Mouse (Mus musculus) CH12.LX (cell line): ENCODE data around the gene Chst11. TPM values are rescaled to one million over a fixed set of nuclear protein-coding genes. Genes with fewer than 3 reads are reported as not detected.

Source experiments
- DNase-seq: peaks from one replicate; pipeline ENCODE4 v3.0.0-alpha.2; 2013; ENCODE audit errors: extremely low read depth
- H3K27ac ChIP-seq: 2 replicates; pipeline ENCODE4 v1.5.1; 2012; ENCODE audit warnings: low read depth, mild to moderate bottlenecking, control low read depth, moderate library complexity; ENCODE audit not compliant: insufficient read depth
- H3K27me3 ChIP-seq: replicated peaks from 2 replicates; pipeline ENCODE3; 2012; ENCODE audit warnings: inconsistent platforms
- H3K36me3 ChIP-seq, 2 experiments: replicated peaks in 1 of 2; 2 replicates each; pipeline versions ENCODE3 to v1.6.1; 2012; ENCODE audit warnings: inconsistent platforms in 1 of 2, low read length in 1 of 2, mild to moderate bottlenecking in 1 of 2, mixed read lengths in 1 of 2, moderate library complexity in 1 of 2; ENCODE audit not compliant: control insufficient read depth in 1 of 2, insufficient read depth in 1 of 2
- H3K4me1 ChIP-seq, 2 experiments: 2 replicates each; pipeline ENCODE4 v1.6.1; 2012; ENCODE audit warnings: inconsistent platforms in 1 of 2, moderate library complexity in 1 of 2; ENCODE audit not compliant: insufficient read depth in 2 of 2, control insufficient read depth in 1 of 2
- H3K4me2 ChIP-seq: 2 replicates; pipeline ENCODE4 v1.6.1; 2012; ENCODE audit warnings: low read depth, mild to moderate bottlenecking, control low read depth; ENCODE audit not compliant: poor library complexity, insufficient read depth, severe bottlenecking
- H3K4me3 ChIP-seq, 3 experiments: fragments of 150-350 bp in 1 of 3; sonication (generic) in 1 of 3; replicated peaks in 1 of 3; 2 replicates each; pipeline versions ENCODE3 to v1.5.1; 2011 to 2012; ENCODE audit warnings: low read depth in 2 of 3, low read length in 2 of 3, mild to moderate bottlenecking in 2 of 3, moderate library complexity in 2 of 3, control low read depth in 1 of 3, improper control_type of control experiment in 1 of 3, inconsistent platforms in 1 of 3, mixed read lengths in 1 of 3; ENCODE audit not compliant: poor library complexity in 1 of 3
- H3K79me2 ChIP-seq: replicated peaks from 2 replicates; pipeline ENCODE4 v1.6.1; 2012; ENCODE audit warnings: mild to moderate bottlenecking, moderate library complexity; ENCODE audit not compliant: control insufficient read depth, poor library complexity, insufficient read depth, severe bottlenecking; ENCODE audit errors: extremely low read depth
- H3K9ac ChIP-seq: 2 replicates; pipeline ENCODE4 v1.6.1; 2012; ENCODE audit warnings: low read depth, mild to moderate bottlenecking, control low read depth, moderate library complexity; ENCODE audit not compliant: insufficient read depth
- H3K9me3 ChIP-seq: replicated peaks from 2 replicates; pipeline ENCODE3; 2012; ENCODE audit warnings: low read length, inconsistent platforms, mixed read lengths
- CHD1 ChIP-seq: IDR thresholded peaks from 2 replicates; pipeline ENCODE4 v1.6.1; 2012; ENCODE audit warnings: low read depth, low read length, improper control_type of control experiment, inconsistent platforms
- CHD2 ChIP-seq: IDR thresholded peaks from 2 replicates; pipeline ENCODE4 v1.6.1; 2011; ENCODE audit warnings: low read length, improper control_type of control experiment
- E2F4 ChIP-seq: IDR thresholded peaks from 2 replicates; pipeline ENCODE4 v1.6.1; 2011; ENCODE audit warnings: low read depth, low read length, improper control_type of control experiment; ENCODE audit not compliant: insufficient replicate concordance
- ETS1 ChIP-seq: conservative IDR thresholded peaks from 2 replicates; pipeline ENCODE4 v1.6.1; 2012; ENCODE audit warnings: low read depth, mild to moderate bottlenecking, inconsistent platforms, low read length, improper control_type of control experiment, moderate library complexity
- HCFC1 ChIP-seq: IDR thresholded peaks from 2 replicates; pipeline ENCODE4 v1.6.1; 2012; ENCODE audit warnings: low read depth, mild to moderate bottlenecking, inconsistent platforms, low read length, improper control_type of control experiment
- JUN ChIP-seq: IDR thresholded peaks from 2 replicates; pipeline ENCODE4 v1.6.1; 2011; ENCODE audit warnings: low read depth, mild to moderate bottlenecking, low read length, improper control_type of control experiment, moderate library complexity; ENCODE audit not compliant: insufficient read depth
- KAT2A ChIP-seq: IDR thresholded peaks from 2 replicates; pipeline ENCODE4 v1.6.1; 2012; ENCODE audit warnings: low read length, improper control_type of control experiment, inconsistent platforms; ENCODE audit not compliant: insufficient replicate concordance
- MAX ChIP-seq: IDR thresholded peaks from 2 replicates; pipeline ENCODE4 v1.6.1; 2011; ENCODE audit warnings: low read length, improper control_type of control experiment
- MEF2A ChIP-seq: IDR thresholded peaks from 2 replicates; pipeline ENCODE4 v1.6.1; 2014; ENCODE audit warnings: low read depth, mild to moderate bottlenecking, inconsistent platforms, low read length, improper control_type of control experiment, borderline replicate concordance
- MYC ChIP-seq: IDR thresholded peaks from 2 replicates; pipeline ENCODE4 v1.6.1; 2011; ENCODE audit warnings: low read depth, mild to moderate bottlenecking, improper control_type of control experiment, low read length
- NELFE ChIP-seq: IDR thresholded peaks from 2 replicates; pipeline ENCODE4 v1.6.1; 2011; ENCODE audit warnings: low read depth, low read length, improper control_type of control experiment
- PAX5 ChIP-seq: IDR thresholded peaks from 2 replicates; pipeline ENCODE4 v1.6.1; 2012; ENCODE audit warnings: low read length, inconsistent platforms, mixed read lengths
- POLR2A ChIP-seq: IDR thresholded peaks from 2 replicates; pipeline ENCODE4 v1.6.1; 2011; ENCODE audit warnings: low read depth, mild to moderate bottlenecking, improper control_type of control experiment, low read length
- RAD21 ChIP-seq: IDR thresholded peaks from 2 replicates; pipeline ENCODE4 v1.6.1; 2011; ENCODE audit warnings: low read depth, mild to moderate bottlenecking, low read length, improper control_type of control experiment, moderate library complexity
- SIN3A ChIP-seq: IDR thresholded peaks from 2 replicates; pipeline ENCODE4 v1.6.1; 2012; ENCODE audit warnings: low read length, improper control_type of control experiment, inconsistent platforms
- SMC3 ChIP-seq: IDR thresholded peaks from 2 replicates; pipeline ENCODE4 v1.6.1; 2011; ENCODE audit warnings: low read depth, low read length, improper control_type of control experiment
- TBP ChIP-seq: conservative IDR thresholded peaks from 2 replicates; pipeline ENCODE4 v1.6.1; 2011; ENCODE audit warnings: low read depth, low read length, improper control_type of control experiment
- TCF12 ChIP-seq: IDR thresholded peaks from 2 replicates; pipeline ENCODE4 v1.6.1; 2014; ENCODE audit warnings: low read depth, mild to moderate bottlenecking, inconsistent platforms, low read length, improper control_type of control experiment
- UBTF ChIP-seq: IDR thresholded peaks from 2 replicates; pipeline ENCODE4 v1.6.1; 2012; ENCODE audit warnings: low read depth, mild to moderate bottlenecking, inconsistent platforms, low read length, improper control_type of control experiment, moderate library complexity
- USF1 ChIP-seq: IDR thresholded peaks from 2 replicates; pipeline ENCODE4 v1.6.1; 2014; ENCODE audit warnings: low read depth, mild to moderate bottlenecking, inconsistent platforms, low read length, improper control_type of control experiment
- ZC3H11A ChIP-seq: IDR thresholded peaks from 2 replicates; pipeline ENCODE4 v1.6.1; 2012; ENCODE audit warnings: low read depth, mild to moderate bottlenecking, inconsistent platforms, low read length, improper control_type of control experiment
- ZKSCAN1 ChIP-seq: IDR thresholded peaks from 2 replicates; pipeline ENCODE4 v1.6.1; 2012; ENCODE audit warnings: low read depth, inconsistent platforms, low read length, improper control_type of control experiment, borderline replicate concordance
- ZMIZ1 ChIP-seq: IDR thresholded peaks from 2 replicates; pipeline ENCODE4 v1.6.1; 2012; ENCODE audit warnings: low read depth, mild to moderate bottlenecking, inconsistent platforms, low read length, improper control_type of control experiment
- dilution Hi-C: fragments of 300-500 bp; cut with MboI; formaldehyde crosslinking; loops from 2 replicates; pipeline ENCODE4 v1.14.3; 2020; ENCODE audit warnings: low sequenced_read_pairs; ENCODE audit not compliant: extremely low pct_unique_long_range_greater_than_20kb, extremely low pct_ligation_motif_present
- in situ Hi-C: fragments of 300-500 bp; cut with MboI; formaldehyde crosslinking; loops from 3 replicates; pipeline ENCODE4 v1.14.3; 2019; ENCODE audit warnings: low sequenced_read_pairs, low pct_ligation_motif_present, low pct_unique_long_range_greater_than_20kb, mixed read lengths
- polyA plus RNA-seq: library from polyadenylated mRNA; unstranded; fragments of >175 nt; gene quantifications from 2 replicates; pipeline ENCODE4 v1.2.1, GENCODE M21; 2012; ENCODE audit warnings: low read depth; ENCODE audit not compliant: insufficient read length
- total RNA-seq, 2 experiments: library from RNA; depleted of rRNA; stranded (reverse); fragments of 300-350 nt in 1 of 2; fragments of >200 nt in 1 of 2; gene quantifications; 2 replicates each; pipeline ENCODE4 v1.2.3; 2012 to 2014

The Chst11 gene
- total and polyA plus RNA-seq, 3 experiments: 3.6 to 5.3 (median 4.5) TPM

DNA sequence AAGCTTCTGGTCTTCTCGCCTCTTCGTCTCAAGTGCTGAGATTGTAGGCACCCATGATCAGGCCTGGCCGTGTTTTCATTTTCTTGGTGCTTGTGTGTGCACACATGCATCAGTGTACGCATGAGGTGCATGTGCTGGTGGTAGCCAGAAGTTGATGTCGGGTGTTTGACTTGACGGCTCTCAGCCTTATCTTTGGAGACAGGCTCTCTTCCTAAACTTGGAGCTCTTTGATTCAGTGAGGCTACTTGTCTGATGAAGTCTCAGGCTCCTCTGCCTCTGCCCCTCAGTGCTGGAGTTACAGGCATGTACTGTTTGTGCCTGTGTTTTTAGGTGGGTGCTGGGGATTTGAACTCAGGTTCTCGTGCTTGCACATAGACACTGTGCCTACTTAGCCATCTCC, 9.0 kb downstream of the Chst11 start:
- H3K4me3 ChIP-seq: no peak overlapping the region
- no peak for DNase-seq
- peaks cover 14 to 40% of the 10 kb centered on the region in 2 experiments for H3K4me1 ChIP-seq
- peaks cover 10% of the 10 kb centered on the region for H3K9me3 ChIP-seq
- no peaks in the 10 kb centered on the region for H3K79me2 ChIP-seq
- in situ Hi-C loops: no loop called here
- H3K27ac ChIP-seq: no peak overlapping the region
- dilution Hi-C loops: no loop called here
- no peak overlapping the region for H3K4me2 ChIP-seq
- no peaks in the 10 kb centered on the region for H3K27me3 ChIP-seq
- H3K36me3 ChIP-seq: peaks cover 0 to 2% of the 10 kb centered on the region in 2 experiments
- no peak for TF ChIP-seq TCF12
- TF ChIP-seq E2F4: no peak
- TF ChIP-seq ETS1: no peak
- TF ChIP-seq MEF2A: no peak
- no peak for TF ChIP-seq NELFE
- TF ChIP-seq MAX: no peak
- no peak for TF ChIP-seq UBTF
- TF ChIP-seq HCFC1: no peak
- no peak for TF ChIP-seq SMC3
- TF ChIP-seq POLR2A: no peak
- TF ChIP-seq RAD21: no peak
- TF ChIP-seq ZMIZ1: no peak
- TF ChIP-seq TBP: no peak
- no peak for TF ChIP-seq CHD2
- TF ChIP-seq MYC: no peak
- TF ChIP-seq CHD1: no peak
- no peak overlapping the region for H3K9ac ChIP-seq

DNA sequence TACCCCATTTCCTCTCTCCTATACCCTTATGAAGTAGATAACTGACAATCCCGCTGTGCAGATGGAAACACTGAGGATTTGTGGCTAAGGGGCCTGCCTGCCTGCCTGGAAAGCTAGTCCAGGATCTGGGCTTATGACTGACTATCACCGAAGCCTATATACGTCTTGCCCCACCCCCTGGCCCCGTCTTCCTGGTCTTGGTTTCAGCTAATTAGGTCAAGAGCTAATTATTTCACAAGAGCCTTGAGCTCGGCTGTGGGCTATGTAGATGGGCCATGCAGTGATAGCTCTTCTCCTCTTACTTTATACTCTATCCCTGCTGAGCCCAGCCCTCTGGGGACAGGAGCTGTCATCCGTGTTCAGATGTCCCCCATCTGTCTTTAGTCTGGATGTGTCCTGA, 12.2 kb downstream of the Chst11 start:
- H3K27me3 ChIP-seq: no peaks in the 10 kb centered on the region
- no peak overlapping the region for H3K9ac ChIP-seq
- in situ Hi-C loops: no loop called here
- dilution Hi-C loops: no loop called here
- H3K4me2 ChIP-seq: no peak overlapping the region
- H3K9me3 ChIP-seq: peaks cover 10% of the 10 kb centered on the region
- H3K4me3 ChIP-seq: no peak overlapping the region
- no peak overlapping the region for H3K27ac ChIP-seq
- H3K4me1 ChIP-seq: peaks cover 12 to 19% of the 10 kb centered on the region in 2 experiments
- DNase-seq: no peak
- H3K79me2 ChIP-seq: no peaks in the 10 kb centered on the region
- TF ChIP-seq TBP (no peak), CHD2 (no peak), CHD1 (no peak), JUN (no peak), ZC3H11A (no peak), SIN3A (no peak), KAT2A (no peak), ZKSCAN1 (no peak), PAX5 (no peak), USF1 (no peak)
- TF ChIP-seq, all 38 proteins: peak for 0
- peaks cover 0 to 2% of the 10 kb centered on the region in 2 experiments for H3K36me3 ChIP-seq
